Mouse (Mus musculus) megakaryocyte, embryonic 14.5 days (primary cell): ENCODE measurements around the gene Gm49405.

Experiments used
- FLI1 ChIP-seq: IDR thresholded peaks from 2 replicates; pipeline ENCODE4 v1.6.1; 2012; ENCODE audit warnings: low read length, inconsistent platforms, mixed read lengths
- GATA1 ChIP-seq: IDR thresholded peaks from 3 replicates; pipeline ENCODE4 v1.6.1; 2012; ENCODE audit warnings: mixed read lengths, low read length, inconsistent platforms, borderline replicate concordance

GRCm38 (mm10) chr19:3955033-3955432 is 45.4 kb upstream of the Gm49405 start:
- TF ChIP-seq GATA1 (no peak), FLI1 (no peak)
